Mouse (Mus musculus) midbrain, postnatal 0 days (tissue): ENCODE measurements around the gene Lactb. TPM values are rescaled to one million over a fixed set of nuclear protein-coding genes. Genes with fewer than 3 reads are reported as not detected.
"Not testable (repeated sequence)": the region's sequence is repeated elsewhere in the genome, so short reads cannot be mapped to it uniquely, and the experiment has no call there.

Experiments
- ATAC-seq: fragments of 200-750 bp; cut with Nextera tagmentation; 2 replicates; pipeline ENCODE4 v1.8.0; 2017; ENCODE audit warnings: moderate number of reproducible peaks, mild to moderate bottlenecking, moderate TSS enrichment, moderate library complexity; ENCODE audit not compliant: low FRiP score
- DNase-seq: peaks from one replicate; pipeline ENCODE4 v3.0.0-alpha.2; 2015; ENCODE audit warnings: low spot score
- H3K27ac ChIP-seq: fragments of 300-500 bp; sonication (generic); 2 replicates; pipeline ENCODE4 v1.5.1; 2014; ENCODE audit warnings: low read depth, mild to moderate bottlenecking, low read length, mixed read lengths
- H3K27me3 ChIP-seq: fragments of 300-500 bp; sonication (generic); 2 replicates; pipeline ENCODE4 v1.6.1; 2014; ENCODE audit warnings: low read length, control low read depth, mixed read lengths; ENCODE audit not compliant: insufficient read depth
- H3K36me3 ChIP-seq: fragments of 300-500 bp; sonication (generic); 2 replicates; pipeline ENCODE4 v1.6.1; 2014; ENCODE audit warnings: low read length, control low read depth, mixed read lengths; ENCODE audit not compliant: insufficient read depth
- H3K4me1 ChIP-seq: fragments of 300-500 bp; sonication (generic); 2 replicates; pipeline ENCODE4 v1.6.1; 2014; ENCODE audit warnings: mild to moderate bottlenecking, control low read depth, antibody characterized with exemption, low read length, mixed read lengths; ENCODE audit not compliant: insufficient read depth
- H3K4me2 ChIP-seq: fragments of 300-500 bp; sonication (generic); 2 replicates; pipeline ENCODE4 v1.6.1; 2014; ENCODE audit warnings: low read depth, mild to moderate bottlenecking, low read length, mixed read lengths; ENCODE audit not compliant: poor library complexity, severe bottlenecking
- H3K4me3 ChIP-seq: fragments of 300-500 bp; sonication (generic); 2 replicates; pipeline ENCODE4 v1.5.1; 2014; ENCODE audit warnings: low read depth, mild to moderate bottlenecking, low read length, moderate library complexity
- H3K9ac ChIP-seq: fragments of 300-500 bp; sonication (generic); replicated peaks from 2 replicates; pipeline ENCODE4 v1.6.1; 2014; ENCODE audit warnings: mild to moderate bottlenecking, low read length, moderate library complexity, mixed read lengths; ENCODE audit not compliant: poor library complexity, severe bottlenecking
- H3K9me3 ChIP-seq: fragments of 300-500 bp; sonication (generic); 2 replicates; pipeline ENCODE4 v1.6.1; 2016; ENCODE audit warnings: low read length, control low read depth
- CTCF ChIP-seq: IDR thresholded peaks from 2 replicates; pipeline ENCODE4 v1.5.1; 2016; ENCODE audit warnings: antibody characterized with exemption, mild to moderate bottlenecking
- WGBS: fragments of 180-500 bp; shearing (Covaris S2); extraction: QIAGEN DNeasy Blood & Tissue Kit; methylation state at CpG from one replicate; pipeline ENCODE4 v1.1.7; 2014; 5-methylcytosine and 5-hydroxymethylcytosine counted together
- polyA plus RNA-seq: library from polyadenylated mRNA; unstranded; fragments of >200 nt; fragmentation: Nextera tagmentation; extraction: Ambion mirVana; gene quantifications from 2 replicates; pipeline ENCODE4 v1.2.1, GENCODE M21; 2015
- total RNA-seq: library from RNA; depleted of rRNA; stranded (reverse); fragments of >200 nt; gene quantifications from 2 replicates; pipeline ENCODE4 v1.2.3, GENCODE M21; 2014

Gene Lactb
- total and polyA plus RNA-seq, 2 experiments from 2014 or later = 12.9 to 18.8 TPM

DNA sequence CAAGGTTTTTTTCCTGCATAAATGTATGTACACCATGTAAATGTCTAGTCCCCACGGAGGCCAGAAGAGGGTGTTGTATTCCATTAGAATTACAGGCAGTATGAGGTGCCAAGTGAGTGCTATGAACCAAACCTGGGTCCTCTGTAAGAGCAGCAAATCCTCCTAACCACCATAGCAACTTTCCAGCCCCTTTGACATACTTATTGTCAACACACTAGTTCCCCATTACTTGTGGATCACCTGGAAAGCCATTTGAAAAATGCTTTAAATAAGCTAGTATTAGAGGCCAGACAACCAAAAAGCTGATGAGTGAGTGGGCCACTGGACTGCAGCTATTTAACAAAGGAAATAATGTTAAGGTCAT lies 57.4 kb downstream of the Lactb start:
- Histone ChIP-seq H3K27me3 (no peaks in the 10 kb centered on the region), H3K27ac (no peak overlapping the region), H3K4me1 (0 out of 2 replicates have a peak, but pooled peaks cover 6% of the 10 kb centered on the region), H3K9ac (no peak overlapping the region), H3K4me2 (peak overlapping the region; percentile 72), H3K4me3 (0 out of 2 replicates have a peak overlapping the region, but pooled peaks have one; percentile 3), H3K9me3 (no peaks in the 10 kb centered on the region), H3K36me3 (no peaks in the 10 kb centered on the region; the same call in 1 of the 2 replicates)
- no peak for TF ChIP-seq CTCF
- ATAC-seq = no peak
- 77% methylated on average over 1 of the region's 1 CpGs for WGBS
- DNase-seq = no peak

DNA sequence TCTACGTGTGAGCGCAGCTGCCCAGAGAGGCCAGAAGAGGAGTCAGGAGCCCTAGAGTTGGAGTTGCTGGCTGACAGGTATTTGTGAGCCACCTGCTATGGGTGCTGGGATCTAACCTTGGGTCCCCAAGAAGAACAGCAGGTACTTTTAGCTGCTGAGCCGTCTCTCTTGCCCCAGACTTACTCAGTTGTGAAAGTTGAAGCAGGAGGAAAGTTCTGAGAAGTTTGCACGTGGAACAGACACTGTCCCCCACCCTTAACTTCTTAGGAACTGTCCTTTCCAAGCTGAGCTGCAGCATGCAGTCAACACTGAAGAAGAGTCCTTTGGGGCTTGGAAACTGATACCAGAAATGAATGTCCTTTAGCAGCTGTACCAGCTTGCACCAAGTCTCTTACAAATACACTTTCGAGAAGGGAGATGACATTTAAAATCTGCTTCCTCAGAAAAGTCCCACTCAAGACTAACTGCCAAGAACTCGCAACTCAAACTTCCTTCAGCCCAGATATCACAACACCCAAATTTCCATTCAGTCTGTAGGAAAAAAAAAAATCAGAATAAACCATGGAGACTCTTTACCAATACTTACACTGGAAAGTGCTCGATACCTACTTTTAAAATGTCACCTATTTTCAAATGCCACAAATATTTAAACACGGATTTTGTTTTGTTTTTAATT lies 57.9 kb downstream of the Lactb start:
- Histone ChIP-seq H3K27ac (no peak overlapping the region), H3K9ac (no peak overlapping the region), H3K27me3 (no peaks in the 10 kb centered on the region), H3K4me2 (no peak overlapping the region), H3K4me1 (0 out of 2 replicates have a peak, but pooled peaks cover 6% of the 10 kb centered on the region), H3K4me3 (no peak overlapping the region), H3K9me3 (no peaks in the 10 kb centered on the region), H3K36me3 (no peaks in the 10 kb centered on the region; the same call in 1 of the 2 replicates)
- WGBS = 92% methylated on average over 8 of the region's 8 CpGs
- TF ChIP-seq CTCF = no peak
- ATAC-seq (no peak), DNase-seq (no peak)

GRCm38 (mm10) chr9:66915869-66916785 lies 59.2 kb downstream of the Lactb start:
- Histone ChIP-seq H3K9ac (no peak overlapping the region), H3K4me2 (no peak overlapping the region), H3K4me1 (0 out of 2 replicates have a peak, but pooled peaks cover 6% of the 10 kb centered on the region), H3K9me3 (no peaks in the 10 kb centered on the region), H3K27me3 (no peaks in the 10 kb centered on the region), H3K27ac (no peak overlapping the region), H3K4me3 (no peak overlapping the region), H3K36me3 (no peaks in the 10 kb centered on the region; the same call in 1 of the 2 replicates)
- TF ChIP-seq CTCF = no peak
- WGBS = 84% methylated on average over 9 of the region's 9 CpGs
- no peak for ATAC-seq
- no peak for DNase-seq

DNA sequence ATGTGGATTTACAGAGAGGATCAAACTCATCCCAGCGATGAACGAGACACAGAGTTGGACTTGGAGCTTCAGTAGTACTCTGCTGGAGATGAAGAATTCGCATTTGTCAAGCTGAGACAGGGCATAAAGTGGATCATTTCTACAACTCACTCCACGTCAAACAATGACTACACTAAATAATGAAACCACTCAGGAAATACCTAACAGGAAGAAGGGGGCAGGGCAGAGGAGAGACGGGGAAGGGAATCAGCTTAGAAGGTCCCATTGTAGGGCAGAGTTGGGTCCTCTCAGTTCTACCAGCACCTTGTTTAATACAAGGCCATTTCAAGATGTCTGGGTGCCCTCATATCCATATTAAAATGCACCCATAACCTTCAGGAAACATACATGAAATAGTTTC lies 59.9 kb downstream of the Lactb start:
- Histone ChIP-seq H3K27me3 (no peaks in the 10 kb centered on the region), H3K4me2 (no peak overlapping the region), H3K27ac (no peak overlapping the region), H3K9ac (no peak overlapping the region), H3K36me3 (no peaks in the 10 kb centered on the region; the same call in 1 of the 2 replicates), H3K4me3 (no peak overlapping the region), H3K9me3 (no peaks in the 10 kb centered on the region), H3K4me1 (0 out of 2 replicates have a peak, but pooled peaks cover 6% of the 10 kb centered on the region)
- WGBS = 91% methylated on average over 5 of the region's 5 CpGs
- no peak for TF ChIP-seq CTCF
- ATAC-seq (no peak), DNase-seq (no peak)

- TF ChIP-seq CTCF = no peak
- ATAC-seq (no peak), DNase-seq (no peak)
- H3K9ac ChIP-seq = no peak overlapping the region
- no peak overlapping the region for H3K27ac ChIP-seq
- H3K4me3 ChIP-seq = no peak overlapping the region
- no peaks in the 10 kb centered on the region for H3K9me3 ChIP-seq
- WGBS = 92% methylated on average over 3 of the region's 3 CpGs
- 0 out of 2 replicates have a peak, but pooled peaks cover 6% of the 10 kb centered on the region for H3K4me1 ChIP-seq
- no peaks in the 10 kb centered on the region for H3K27me3 ChIP-seq
- no peaks in the 10 kb centered on the region; the same call in 1 of the 2 replicates for H3K36me3 ChIP-seq
- H3K4me2 ChIP-seq = no peak overlapping the region
Measured at GRCm38 (mm10) chr9:66914540-66914939, 60.7 kb downstream of the Lactb start.

GRCm38 (mm10) chr9:66913254-66913934 lies 61.9 kb downstream of the Lactb start:
- not testable (repeated sequence) for H3K4me2 ChIP-seq, DNase-seq, H3K9me3 ChIP-seq, H3K36me3 ChIP-seq, H3K4me3 ChIP-seq, H3K27me3 ChIP-seq, H3K27ac ChIP-seq, ATAC-seq, H3K4me1 ChIP-seq, H3K9ac ChIP-seq
- 95% methylated on average over 5 of the region's 5 CpGs for WGBS
